Mouse (Mus musculus) yolk sac, embryonic 10.5 days (tissue): ENCODE measurements at regions not wholly inside any gene's neighbourhood (a gene's known extent, or its start where the extent isn't known, plus 50 kb on each side); places are given as distances from the start of the nearest gene placed in this dataset.

Source experiments
- DNase-seq: peaks from one replicate; pipeline ENCODE4 v3.0.0-alpha.2; 2017; ENCODE audit warnings: low spot score

DNA sequence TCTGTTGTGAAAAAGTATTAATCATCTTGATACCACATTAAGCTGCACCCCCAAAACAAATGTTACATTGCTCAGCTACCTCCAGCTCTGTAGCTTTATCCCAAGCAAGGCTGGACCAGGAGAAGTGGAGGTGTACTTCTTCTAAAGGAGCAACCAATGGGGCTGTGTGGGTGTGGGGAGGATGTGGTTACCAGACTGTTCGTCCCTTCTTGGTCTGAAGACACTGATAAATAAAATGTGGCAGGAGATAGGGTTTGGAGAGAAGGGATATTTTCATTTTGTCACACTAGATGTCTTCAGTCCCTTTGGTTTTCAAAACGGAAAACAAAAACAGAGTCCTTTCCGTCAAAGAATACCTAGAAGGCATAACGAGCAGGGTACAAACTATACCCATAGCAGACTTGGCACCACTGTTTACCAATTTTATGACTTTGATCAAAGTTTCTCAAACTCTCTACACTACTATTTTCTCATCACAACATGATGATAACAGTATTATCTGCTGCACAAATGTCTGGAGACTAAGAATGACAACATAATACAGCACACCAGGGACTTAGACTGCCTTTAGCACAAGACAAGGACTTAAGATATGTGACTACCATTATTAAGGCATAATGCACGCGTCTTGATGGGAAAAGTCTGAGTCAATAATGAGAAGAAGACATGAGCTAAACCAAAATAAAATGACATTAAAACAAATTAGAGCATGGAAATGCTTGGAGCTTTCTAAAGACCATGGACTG lies 253.4 kb upstream of the Rag2 start:
- DNase-seq: no peak

DNA sequence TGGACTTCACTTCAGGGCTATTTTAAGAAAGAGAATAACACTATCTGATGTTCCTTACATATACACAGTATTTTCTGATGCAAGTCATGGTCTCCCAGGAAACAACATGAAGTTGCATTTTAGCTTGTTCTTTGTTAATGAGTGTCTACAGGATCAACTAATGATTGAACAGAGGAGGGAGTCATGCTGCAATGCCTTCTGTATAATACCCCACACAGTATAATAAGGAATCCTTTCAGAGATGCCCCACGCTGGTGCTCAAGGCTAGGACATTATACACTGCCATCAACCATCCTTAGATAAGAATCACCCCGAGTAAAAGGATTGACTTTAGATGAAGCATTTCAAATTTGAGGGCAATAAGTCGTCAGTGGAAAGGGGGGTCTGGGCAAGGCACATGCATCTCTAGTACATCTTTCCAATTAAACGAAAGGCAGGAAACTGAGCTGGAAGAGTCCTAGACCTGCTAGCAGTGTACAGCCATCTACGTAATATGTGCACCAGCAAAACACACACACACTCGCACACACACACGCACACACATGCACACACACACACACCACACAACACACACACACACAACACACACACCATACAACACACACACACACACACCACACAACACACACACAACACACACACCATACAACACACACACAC lies 252.6 kb upstream of the Rag2 start:
- no peak for DNase-seq

DNA sequence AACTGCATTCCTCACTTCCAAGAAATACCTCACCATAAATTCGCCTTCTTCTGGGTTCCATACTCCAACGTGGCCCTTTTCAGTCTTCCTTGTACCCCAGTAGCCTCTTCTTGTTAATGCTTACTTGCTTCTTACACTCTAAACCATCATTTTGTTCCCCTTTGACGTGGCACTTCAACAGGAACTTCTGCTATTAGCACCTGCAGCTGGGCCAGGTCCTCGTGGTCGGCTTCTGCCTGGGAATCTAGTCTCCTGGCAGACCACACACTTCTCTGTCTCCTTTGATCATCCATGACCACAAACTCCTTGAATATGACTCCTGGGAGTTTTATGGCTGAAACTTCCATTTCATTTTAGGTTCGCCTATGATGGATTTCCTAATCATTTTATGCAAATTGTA lies 243.9 kb upstream of the Rag2 start:
- DNase-seq: no peak

DNA sequence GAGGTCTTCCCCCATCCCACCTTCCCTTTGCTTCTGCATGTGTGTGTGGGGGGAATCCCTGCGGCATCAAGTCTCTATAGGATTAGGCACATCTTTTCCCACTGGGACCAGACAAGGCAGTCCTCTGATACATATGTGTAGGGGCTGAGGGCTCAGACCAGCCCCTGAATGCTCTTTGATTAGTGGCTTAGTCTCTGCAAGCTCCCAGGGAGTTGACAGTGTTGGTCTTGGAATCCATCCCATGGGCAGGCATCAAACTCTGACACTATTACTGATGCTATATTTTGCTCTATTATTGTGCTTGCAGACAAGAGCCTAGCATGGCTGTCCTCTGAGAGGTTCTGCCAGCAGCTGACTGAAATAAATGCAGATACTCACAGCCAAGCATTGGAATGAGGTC lies 209.5 kb upstream of the Rag2 start:
- DNase-seq: no peak

DNA sequence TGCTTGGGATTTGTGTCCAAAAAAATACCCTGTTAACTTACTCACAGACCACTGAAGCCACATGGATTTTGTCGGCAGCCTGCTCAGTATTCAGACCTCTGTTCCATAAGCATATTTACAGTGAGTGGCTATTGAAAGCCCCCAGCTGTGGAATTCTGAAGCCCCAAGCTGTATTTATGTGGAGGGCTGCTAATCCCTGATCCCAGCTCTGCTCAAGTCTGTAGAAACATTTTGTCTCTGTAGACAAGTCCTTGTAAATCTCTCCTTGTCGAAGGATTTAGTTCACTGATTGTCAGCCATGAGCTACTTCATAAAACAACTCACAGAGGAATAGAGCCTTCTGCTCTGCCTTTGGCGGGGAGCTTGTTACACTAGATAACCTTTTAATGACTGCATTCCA lies 207.8 kb upstream of the Rag2 start:
- no peak for DNase-seq

DNA sequence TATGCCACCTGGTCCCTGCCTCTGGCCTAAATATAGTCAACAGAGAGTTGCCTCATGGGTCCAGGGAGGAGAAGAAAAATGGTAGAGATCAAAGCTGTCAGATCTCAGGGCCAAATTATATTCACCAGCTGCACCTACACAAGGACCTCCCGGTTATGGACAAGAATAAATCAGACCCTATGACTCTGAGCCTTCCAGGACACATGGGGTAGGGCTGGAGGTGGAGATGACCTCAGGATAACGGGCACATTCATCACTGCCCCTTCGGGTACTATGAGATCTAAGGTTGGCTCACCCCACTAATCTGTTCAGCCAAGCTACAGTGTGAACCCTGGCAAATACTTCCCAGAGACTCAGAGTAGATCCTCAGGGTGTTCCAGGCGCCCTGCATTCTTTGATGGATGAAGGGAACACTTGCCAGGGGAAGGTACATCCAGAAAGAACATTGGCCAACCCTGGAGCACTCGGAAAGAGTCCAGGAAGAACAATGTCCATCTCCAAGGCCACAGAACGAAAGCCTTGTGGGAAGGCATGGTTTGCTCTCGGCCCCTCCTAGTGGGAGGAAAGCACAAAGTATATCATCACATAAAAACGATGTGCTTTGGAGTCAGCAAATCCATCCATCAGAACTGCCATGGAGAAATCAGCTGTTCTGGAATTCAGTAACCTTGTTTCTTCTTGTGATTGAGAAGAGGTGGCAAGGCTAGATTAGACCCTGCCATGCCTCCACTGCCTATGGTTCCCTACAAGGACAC lies 191.2 kb upstream of the Rag2 start:
- DNase-seq: no peak

DNA sequence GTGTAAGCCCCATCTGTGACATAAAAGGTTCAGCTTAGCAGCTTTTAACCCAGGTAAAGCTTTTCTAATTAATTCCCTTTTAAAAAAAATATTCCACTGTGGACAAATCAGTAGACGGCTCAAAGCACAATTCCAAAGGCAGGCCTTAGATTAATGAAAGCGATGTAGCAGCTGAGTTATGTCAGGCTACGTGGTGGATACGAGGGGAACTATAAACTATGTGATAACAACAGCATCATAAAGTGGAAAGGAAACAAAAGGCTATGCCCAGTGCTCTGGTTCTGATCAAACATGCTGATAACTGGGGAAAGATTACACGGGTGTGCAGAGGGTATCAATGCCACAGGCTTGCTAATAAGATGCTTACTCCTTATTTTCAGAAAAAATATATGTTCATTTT lies 184.3 kb upstream of the Rag2 start:
- DNase-seq: no peak

DNA sequence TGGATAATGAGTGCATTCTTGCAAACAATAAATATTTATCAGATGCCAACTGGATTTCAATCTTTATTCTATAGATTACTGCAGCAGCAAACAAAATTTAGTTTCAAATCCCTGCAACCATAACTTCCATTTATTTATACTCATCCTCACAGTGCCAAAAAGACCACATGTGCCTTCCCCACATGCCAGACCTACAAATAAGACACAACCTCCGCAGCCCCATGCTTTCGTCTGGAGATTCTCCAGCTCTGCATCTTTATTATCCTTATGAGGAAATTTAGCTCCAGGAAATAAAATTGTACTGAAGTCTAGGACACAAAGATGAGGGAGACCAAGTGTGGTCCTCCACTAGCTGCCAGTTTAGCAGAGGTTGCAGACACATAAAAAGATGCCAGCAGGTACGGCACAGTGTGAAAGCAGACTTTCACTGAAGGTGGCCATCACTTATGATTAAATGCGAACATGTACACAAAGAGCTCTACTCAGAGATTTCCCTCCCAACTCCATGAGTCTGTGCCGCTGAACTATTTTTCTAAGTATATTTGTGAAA lies 183.4 kb upstream of the Rag2 start:
- no peak for DNase-seq

DNA sequence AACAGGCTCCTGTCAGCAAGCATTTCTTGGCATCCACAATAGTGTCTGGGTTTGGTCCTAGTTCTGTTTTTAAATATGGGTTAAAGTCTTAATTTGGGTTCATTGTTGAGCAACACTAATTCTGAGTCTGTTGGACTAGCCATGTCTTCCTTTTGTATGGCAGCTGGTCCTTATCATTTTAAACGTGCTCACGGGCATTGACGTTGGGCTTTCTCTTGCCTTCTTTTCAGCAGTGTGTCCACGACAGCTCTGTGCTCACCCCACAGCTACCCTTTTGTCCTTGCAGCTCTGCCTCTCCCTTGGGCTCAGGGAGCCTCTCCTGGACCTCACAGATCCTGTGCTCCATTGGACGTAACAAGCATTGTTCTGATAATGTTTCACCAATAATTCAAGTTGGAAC lies 168.9 kb upstream of the Rag2 start:
- no peak for DNase-seq

DNA sequence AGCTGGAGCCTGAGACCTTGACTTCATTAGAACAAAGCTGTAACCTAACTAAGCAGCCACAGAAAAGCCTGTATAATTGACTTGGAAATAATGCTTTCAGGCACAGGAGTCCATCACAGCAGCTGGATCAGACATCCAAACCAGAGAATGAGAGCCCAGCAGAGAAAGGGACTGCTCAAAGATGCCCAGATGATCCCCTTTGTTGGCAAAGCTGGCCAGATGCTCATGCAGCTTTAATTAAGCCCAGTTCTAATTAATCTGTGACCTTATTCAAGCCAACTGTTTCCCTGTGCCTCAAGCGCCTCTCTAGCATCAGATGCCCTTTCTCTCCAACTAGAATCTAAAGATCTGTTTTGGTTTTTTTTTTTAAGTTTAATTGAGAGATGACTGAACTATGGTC lies 165.6 kb upstream of the Rag2 start:
- DNase-seq: no peak

DNA sequence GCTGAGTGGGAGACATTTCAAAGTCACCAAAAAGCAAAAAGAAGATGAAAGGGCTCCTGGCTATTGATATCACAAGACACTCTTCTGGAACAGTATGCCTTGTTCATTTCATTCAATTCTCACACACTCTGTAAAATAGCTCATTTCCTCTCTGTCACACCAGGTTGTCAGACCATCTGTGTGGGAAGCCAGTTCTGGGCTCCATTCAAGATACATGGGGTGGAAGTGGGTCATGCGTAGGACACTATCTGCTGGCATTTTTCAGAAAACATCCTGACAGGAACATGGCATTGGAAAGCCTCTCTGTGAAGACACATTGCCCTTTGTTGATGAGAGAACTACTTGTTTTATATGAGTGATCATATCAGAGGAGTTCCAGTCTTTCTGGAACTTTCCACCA lies 162.1 kb upstream of the Rag2 start:
- DNase-seq: no peak

DNA sequence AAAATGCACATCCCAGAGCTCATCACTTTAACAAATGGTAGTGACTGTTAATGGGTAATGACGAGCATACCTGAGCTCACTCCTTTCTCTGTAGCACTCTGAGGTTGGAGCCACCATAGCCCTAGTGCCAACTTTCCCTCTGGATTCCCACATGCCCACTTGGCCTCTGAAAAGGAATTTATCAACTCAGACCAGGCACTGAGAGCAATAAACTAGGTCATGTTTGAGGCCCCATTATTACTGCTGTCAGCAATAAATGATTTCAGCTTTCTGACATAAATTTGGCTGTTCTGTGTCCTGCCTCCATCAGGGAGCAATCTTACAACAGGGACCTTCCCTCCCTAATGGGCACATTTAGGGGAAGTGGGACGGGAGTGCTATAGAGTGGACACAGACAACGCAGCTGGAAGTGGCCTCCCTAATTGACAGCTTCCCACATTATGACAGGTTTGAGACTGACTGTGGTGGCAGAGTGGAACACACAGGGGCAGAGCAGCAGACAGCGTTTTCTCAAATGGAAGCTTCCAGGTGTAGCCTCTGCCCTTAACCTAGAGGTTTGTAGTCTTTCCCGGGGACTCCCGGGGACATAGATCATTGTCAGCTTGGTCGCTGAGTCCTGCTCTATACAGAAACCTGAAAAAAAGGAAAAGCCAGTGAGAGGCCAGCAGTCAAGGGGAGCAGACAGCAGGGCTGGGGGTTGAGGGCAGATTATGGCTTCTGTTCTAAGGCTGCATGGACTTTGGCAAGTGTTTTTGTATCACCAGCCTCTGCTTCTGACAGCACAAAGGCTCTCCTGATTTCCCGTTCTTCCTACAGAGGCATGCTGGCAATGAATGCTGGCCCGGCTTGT lies 160.0 kb upstream of the Rag2 start:
- no peak for DNase-seq

DNA sequence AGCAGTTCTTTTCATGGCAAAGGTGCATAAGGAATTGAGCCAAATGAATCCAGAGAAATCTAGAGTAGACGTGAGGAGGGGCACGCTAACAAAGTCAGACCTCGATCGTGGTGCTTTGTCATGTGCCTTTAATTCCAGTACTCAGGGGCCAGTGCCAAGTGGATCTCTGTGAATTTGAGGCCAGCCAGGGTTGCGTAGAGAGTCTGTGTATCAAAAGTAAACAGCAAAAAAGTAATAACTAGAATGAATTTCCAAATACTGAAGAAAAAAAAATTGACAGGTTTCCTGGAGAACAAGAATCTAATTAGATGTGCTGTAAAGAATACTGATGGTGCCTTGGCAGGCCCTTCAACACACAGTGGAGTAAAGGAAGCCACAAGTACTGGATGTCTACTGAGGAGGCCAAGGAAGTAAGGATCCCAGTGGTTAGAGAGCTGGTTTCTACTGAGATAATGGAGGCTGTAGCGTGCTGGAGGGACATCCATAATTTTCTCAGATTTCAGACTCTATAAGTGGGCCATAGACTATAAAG lies 153.9 kb upstream of the Rag2 start:
- DNase-seq: no peak

DNA sequence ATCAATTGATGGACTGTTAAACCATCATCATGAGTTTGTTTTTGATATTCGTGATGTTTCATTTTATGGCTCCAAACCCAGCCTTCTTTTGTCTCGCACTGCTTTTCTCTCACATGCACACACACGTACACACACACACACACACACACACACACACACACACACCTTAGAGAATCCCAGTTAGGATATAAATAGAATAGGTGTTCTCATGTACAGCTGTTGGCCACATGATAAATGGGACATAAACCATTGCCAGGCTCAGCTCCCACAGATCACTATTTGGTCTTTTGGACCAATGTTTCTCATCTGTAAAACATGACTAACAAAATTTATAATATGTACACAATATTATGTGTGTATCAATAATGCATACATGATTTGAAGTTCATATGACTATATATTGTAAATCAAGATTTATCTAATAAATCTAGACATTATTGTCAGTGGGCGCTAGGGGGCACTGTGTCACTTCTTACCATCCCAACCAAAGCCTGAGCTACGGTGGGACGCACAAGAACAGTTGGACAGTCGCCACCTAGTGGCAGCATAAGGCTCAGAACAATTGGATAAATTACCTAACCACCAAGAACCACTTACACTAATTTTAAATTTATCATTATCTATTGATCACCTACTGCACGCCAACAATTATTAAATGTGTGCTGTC lies 151.9 kb upstream of the Rag2 start:
- peak; percentile 54 for DNase-seq

DNA sequence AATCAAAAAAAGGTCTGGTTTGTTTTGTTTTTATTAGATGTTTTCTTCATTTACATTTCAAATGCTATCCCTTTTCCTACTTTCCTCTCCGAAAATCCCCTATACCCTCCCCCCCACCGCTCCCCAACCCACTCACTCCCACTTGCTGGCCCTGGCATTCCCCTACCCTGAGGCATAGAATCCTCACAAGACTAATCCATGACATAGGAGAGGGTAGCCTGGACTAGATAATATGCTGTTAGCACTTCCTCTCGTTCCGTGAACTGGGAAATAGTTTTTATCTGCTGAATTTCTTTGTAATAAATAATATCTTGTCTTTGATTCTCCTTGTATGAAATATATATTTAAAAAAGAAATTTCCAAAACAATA lies 151.4 kb upstream of the Rag2 start:
- DNase-seq: no peak

DNA sequence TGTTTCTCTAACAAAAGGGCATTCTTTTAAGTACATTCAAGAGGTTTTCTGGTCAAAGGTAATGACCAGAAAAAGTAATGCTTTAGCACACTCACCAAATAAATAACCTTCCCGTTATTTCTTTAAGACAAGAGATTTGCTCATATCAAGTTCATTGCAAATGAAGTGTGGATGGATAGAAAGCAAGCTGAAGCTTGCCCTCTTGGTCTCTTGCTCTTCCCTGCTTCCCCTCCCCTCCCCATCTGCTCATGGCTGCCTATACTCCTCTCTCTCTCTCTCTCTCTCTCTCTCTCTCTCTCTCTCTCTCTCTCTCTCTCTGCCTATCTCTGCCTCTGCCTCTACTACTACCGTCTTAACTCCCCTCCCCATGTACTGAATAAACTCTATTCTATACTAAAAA lies 147.7 kb upstream of the Rag2 start:
- DNase-seq: no peak

DNA sequence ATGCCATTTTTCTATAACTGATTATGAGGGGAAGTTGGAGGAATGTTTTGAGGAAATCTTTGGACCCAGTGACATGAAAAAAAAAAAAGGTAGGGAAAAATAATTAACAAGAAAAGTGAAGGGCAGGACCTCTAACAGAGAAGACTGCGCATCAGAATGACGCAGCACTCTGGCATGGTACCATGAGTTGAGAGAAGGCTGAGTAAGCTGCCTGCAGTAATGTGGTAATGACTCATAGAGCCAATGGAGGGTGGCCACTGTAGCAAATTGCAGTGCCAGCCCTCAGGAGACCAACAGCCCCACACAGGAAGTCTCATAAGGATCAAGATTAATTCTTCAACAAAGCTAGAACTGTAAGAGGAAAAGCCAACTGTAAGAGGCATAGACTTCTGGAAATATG lies 134.3 kb upstream of the Rag2 start:
- DNase-seq: no peak

DNA sequence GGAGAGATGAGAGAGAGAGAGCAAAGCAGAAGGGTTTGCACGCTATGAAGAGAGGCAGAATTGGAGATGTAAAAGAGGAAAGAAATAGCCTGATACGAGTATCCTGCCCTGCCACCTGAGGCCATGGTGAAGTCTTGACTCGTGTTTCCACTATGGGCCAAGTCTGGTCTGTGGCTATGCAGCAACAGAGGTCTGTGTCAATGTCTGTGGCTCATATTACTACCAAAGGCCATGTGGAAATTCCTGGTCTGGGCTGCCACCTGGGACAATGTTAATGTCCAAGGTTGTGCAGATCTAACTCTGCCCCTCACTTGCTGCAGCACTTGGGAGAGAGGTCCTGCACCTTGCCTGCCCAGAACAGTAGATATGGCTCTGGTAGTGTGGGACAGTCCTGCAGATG lies 132.8 kb upstream of the Rag2 start:
- no peak for DNase-seq

DNA sequence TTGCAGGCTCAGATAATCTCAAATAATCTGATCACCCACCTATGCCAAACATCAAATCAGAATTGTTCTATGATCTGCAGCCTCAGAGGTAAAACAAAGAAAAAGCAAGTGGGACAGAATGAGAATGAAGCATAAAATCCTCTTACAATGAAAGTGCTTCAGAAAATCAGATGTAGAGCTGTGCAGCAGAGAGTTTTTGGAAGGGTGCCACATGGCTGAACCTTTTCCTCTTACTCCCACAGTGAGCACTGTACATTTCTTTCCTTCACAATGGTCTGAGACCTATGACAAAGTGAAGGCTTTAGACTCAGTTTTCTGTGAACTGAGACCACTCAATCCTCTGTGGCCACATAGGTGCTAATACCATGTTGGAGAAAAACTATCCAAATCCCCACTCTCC lies 116.4 kb upstream of the Rag2 start:
- DNase-seq: no peak
